Mouse (Mus musculus): ENCODE results near the gene Shoc2.

DNA sequence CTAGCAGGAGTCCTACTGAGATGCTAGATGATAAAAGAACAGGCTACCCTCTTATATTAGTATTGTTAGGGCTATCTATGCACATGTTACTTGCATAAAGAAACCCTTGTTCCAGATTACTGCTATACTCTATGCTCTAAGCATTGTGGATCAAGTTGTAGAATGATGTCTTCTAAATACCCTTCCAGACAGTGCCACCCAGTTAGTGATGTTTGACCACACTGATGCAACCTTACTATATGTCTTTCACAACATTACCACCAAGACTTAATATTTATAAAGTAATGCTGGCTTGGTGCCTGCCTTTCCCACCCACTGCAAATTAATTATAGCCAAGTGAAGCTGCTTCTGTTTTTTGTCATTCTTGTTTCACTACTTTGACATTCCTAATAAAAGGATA is 11.1 kb upstream of the Shoc2 start:
- TF ChIP-seq RCOR1 (conservative IDR thresholded peaks at IDR 0.05; ENCODE audit: low read depth, low read length) (no peak), E2F4 (IDR thresholded peaks at IDR 0.05; ENCODE audit: insufficient replicate concordance, low read depth, low read length) (no peak), JUND (conservative IDR thresholded peaks at IDR 0.05; ENCODE audit: low read depth, low read length) (no peak), CTCF (conservative IDR thresholded peaks at IDR 0.05 in 1 of 2, IDR thresholded peaks at IDR 0.05 in 1 of 2; ENCODE audit: low read depth in 2 of 2, low read length in 2 of 2) (no peak), GABPA (IDR thresholded peaks at IDR 0.05; ENCODE audit: insufficient replicate concordance, low read depth, low read length) (no peak), RAD21 (IDR thresholded peaks at IDR 0.05; ENCODE audit: low read depth, low read length) (no peak), MAFK (IDR thresholded peaks at IDR 0.05; ENCODE audit: insufficient replicate concordance, low read length) (no peak)

All from CH12.LX (cell line).